Mouse (Mus musculus) right cerebral cortex, postnatal 36 days (tissue): ENCODE data around the gene Snrnp40.
A peak's percentile ranks its signal among the peaks of the same experiment; 100 is the strongest.

Experiments used
- DNase-seq, 2 experiments: peaks; one replicate each; pipeline ENCODE4 v3.0.0; 2022; ENCODE audit warnings: low spot score in 2 of 2, mixed read lengths in 1 of 2

Gene Snrnp40

DNA sequence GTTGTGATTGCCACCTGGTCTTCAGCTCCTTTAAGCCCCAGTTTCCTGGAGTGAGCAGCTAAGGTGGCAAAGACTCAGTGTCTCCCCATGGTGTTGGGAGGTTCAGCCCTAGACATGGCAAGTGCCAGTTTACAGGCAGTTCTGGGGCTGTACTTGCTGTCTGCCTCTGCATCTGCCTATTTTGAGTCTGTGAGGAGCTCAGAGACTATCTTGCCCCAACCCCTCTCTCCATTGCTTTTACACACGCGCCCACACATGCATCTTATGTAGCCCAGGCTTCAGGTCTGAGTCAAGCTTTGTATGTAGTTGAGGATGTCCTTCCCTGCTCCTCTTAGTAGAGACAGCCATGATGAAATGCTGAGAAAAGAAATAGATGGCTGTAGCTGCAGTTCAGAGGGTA is 19.2 kb downstream of the Snrnp40 start:
- no peak for DNase-seq

DNA sequence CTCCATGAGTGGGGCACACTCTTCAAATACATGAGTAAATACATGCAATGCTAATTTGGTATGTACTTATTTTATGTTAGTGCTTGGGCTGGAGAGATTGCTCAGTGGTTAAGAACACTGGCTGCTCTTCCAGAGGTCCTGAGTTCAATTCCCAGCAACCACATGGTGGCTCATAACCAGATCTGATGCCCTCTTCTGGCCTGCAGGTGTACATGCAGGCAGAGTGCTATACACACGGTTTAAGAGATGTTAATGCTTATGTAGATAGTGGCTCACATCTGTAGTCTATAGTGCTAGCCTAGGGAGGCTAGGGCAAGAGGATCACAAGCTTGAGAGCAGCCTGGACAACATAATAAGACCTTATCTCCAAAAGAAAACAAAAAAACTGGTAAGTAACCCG is 20.5 kb downstream of the Snrnp40 start:
- DNase-seq, result no peak

- DNase-seq, result no peak
Observed at GRCm38 (mm10) chr4:130387256-130387655, 27.3 kb downstream of the Snrnp40 start.

DNA sequence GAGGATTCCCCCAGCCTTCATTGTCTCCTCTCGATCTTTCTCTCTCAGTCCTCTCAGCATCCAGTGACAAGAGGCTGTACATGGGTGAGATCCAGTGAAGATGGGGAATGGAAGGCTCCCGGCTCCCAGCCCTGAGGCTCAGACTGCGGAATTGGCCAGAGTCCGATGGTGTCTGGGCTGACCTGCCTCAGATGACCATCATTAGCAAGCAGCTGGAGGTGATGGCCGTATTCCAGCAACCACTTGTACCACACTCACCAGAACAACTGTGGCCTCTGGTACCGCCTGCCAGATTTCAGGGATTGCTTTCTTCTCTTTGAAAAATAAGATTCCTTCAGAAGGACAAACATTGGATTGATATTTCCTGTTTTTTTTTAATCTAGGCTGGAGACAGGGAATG is 29.6 kb downstream of the Snrnp40 start:
- DNase-seq, result peak in 1 of 2 experiments; percentile 28

GRCm38 (mm10) chr4:130389927-130390326 is 30.0 kb downstream of the Snrnp40 start:
- DNase-seq, result no peak

DNA sequence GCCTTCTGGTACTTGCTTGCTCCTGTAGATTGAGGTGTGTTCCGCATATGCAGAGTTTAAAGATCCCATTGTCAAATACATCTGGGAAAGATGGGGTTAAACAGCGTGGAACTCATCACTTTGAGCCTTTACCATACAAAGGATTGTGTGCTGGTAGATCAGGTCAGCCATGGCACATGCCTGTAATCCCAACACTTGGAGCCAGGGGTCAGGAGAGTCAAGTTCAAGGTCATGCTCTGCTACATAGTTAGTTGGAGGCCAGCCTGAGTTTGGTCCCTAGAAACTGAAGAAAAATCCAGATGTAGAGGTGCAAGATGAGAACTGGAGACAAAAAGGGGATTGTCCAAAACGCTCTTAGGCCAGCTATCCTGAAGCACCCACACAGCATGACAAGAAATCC is 31.3 kb downstream of the Snrnp40 start:
- DNase-seq, result no peak
